Mouse (Mus musculus) skeletal muscle tissue, adult 2 months (tissue): ENCODE results near the gene Chchd10.

Experiments
- DNase-seq: peaks from one replicate; pipeline ENCODE4 v3.0.0-alpha.2; 2012; ENCODE audit warnings: low read depth, low spot score

The Chchd10 gene

DNA sequence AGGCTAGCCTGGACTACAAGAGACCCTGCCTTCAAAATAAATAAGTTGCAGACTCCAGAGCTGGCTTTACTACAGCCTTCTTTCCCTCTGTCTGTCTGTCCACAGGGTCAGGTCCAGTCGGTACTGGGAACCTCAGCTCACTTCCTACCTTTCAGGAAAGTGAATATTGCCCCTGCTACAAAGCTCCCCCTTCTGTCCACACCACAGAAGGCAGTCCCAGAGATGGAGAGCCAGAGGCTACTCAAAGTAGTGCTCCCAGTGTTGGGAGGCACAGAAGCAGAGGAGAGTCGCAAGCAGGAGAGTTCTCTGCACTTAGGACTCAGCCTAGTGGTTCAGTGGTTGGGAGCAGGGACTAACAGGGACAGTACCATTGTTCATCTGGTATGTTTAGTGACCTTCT, 8.6 kb upstream of the Chchd10 start:
- DNase-seq: no peak

DNA sequence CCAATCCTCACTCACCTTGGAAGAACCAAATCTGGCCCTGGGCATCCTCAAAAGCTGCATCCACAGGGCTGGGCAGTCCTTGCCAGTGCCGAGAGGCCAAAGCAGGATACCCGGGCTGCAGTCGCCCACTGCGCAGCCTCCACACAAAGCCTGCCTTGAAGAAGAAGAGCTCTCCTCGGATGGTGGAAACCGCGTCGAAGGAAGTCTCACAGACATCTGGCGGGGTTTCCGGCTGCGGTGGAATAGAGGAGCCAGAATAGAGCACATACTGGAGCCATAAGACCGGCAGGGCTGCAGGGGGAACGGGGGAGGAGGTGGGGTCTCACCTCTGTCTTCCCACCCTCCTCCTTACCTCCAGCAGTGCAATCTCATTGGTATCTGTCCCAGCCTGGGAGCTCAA, 6.5 kb upstream of the Chchd10 start:
- no peak for DNase-seq

DNA sequence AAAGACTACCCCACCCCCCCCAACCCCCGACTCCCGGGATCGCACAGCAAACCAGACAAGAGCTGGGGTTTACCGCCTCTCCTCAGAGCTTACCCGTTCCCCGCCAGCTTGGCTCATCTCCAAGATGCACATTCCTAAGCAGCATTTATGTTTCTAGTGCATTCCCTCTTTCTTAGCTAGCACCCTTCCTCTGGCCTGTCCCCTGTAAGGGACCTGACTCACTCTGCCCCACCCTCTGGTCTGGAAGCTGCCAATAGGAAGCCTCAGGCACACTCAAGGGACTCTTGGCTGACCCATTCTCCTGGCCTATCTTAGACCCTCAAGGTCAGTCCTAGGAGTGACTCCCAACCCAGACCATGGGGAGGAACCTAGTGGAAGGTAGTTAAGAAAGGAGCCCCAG, 2.6 kb upstream of the Chchd10 start:
- DNase-seq: no peak

DNA sequence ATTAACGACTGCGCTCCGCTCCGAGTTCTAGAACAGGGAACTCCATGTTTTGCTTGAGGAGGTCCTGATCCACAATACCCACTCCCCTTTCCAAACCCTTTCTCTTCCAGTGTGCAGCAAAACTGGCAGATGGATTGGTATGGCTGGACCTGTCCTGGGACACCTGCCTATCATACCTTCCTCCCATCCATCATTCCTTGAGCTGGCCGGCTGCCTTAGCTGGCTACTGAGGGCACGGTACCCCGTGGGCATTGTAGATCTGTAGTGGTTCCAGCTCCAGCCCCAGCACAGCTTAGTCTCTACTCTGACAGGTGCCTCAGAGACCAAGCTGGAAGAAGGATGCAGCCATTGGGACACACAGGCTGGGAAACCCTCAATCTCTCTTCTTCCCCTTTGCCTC, 1.6 kb upstream of the Chchd10 start:
- no peak for DNase-seq

DNA sequence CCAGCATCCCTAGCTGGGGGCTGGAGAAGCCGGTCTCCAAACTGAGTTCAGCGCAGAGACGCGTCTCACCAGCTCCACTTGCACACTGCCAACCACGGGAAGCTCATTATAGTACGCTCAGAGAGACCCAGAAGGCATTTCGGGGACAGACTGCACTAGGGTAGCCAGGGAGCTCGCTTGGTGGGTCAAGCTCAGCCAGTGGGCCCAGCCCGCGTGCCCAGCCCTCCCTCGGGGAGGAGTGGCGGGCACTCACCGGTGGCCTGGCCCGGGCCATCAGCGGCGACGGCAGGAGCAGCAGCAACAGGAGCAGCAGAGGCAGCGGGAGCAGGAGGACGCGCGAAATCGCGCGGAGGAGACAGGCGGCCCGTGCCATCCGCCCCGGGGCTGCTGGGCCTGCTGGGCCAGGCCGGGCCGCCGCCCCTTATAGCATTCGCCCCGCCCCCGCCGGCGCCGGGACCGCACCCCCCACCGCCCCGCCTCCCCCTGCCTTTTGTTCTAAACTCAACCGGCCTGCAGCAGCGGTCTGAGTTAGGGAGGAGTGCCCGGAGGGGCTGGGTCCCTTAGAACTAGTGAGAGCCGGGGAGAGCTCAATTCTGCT, 750 bp upstream of the Chchd10 start:
- no peak for DNase-seq

DNA sequence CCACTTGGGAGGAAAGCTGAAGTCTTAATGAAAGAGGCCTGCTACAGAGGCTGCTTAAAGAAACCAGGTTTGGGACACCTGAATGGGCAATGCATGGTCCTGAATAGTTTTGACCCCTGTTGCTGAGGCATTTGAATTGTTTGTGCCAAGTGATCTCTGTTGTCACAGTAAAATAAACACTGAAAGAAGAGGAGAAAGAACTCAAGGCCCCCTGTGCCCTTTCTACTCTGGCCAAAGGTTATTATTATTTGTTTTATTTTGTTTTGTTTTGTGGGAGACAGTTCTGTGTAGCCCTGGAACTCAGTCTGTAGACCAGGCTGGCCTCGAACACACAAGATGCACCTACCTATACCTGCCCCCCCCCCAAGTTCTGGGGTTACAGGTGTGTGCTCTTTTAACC, 2.1 kb downstream of the Chchd10 start:
- no peak for DNase-seq

DNA sequence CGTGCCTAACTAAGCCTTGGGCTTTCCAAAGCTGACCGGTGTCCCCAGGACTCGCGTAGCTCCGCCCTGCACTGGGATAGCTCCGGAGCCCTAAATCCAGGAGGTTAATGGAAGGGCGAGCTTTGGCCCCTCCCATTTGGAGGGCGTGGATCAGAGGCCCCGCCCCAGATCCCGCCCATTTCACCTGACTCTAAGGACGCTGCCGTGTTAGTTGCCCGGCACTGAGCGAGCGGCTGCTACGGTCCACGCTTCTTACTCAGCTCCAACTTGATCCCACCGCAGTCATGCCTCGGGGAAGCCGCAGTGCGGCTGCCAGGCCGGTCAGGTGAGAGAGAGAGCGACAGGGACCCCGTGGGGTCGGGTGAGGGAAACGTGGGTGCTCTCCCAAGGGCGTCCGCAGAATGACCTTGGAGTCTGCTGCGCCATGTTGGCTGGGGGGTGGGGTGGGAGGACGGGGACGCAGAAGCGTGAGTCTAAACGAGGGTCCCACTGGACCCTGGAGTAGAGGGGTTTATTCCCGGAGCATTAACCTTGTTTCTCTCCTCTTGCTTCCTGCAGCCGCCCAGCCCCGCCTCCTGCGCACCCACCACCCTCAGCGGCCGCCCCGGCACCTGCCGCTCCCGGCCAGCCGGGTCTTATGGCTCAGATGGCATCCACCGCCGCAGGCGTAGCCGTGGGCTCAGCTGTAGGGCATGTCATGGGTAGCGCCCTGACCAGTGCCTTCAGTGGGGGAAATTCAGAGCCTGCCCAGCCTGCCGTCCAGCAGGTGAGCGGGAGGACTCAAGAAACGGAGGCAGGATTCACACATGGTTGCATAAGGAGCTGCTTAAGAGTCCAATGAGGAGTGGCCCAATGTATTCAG, 3.0 kb downstream of the Chchd10 start, which contains the start of gene Mmp11:
TSS of gene Mmp11 (minus strand) at position 817 of the 862 bp plus-strand sequence.
- peak; percentile 91 for DNase-seq

DNA sequence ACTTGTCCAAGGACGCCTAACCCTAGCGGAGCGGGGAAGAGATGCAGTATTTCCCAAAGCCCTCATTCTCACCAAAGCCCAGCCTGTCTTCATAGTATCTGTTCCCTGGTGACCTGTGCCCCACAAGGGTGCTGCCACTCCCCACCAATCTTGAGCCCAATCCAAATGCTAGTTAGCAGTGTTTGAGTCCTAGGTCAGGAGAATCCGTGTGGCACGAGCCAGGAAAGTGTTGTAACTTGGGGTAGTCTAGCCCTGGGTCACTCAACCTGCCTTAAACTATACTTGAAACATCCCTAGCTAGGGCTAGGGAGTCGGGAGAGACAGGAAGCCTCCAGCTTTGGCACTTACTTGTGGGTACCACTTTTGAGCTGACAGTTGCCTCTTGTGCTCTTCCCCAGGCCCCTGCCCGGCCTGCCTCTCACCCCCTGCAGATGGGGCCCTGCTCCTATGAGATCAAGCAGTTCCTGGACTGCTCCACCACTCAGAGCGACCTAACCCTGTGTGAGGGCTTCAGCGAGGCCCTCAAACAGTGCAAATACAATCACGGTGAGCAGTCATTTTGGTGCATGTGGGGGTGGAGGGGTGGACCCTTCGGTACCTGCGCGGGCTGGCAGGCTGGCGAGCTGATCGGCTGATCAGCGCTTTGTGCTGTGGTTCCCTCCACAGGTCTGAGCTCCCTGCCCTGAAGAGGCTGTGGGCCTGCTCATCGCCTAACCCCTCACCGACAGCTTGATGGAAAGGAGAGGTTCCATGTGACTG, 4.2 kb downstream of the Chchd10 start:
- DNase-seq: no peak

DNA sequence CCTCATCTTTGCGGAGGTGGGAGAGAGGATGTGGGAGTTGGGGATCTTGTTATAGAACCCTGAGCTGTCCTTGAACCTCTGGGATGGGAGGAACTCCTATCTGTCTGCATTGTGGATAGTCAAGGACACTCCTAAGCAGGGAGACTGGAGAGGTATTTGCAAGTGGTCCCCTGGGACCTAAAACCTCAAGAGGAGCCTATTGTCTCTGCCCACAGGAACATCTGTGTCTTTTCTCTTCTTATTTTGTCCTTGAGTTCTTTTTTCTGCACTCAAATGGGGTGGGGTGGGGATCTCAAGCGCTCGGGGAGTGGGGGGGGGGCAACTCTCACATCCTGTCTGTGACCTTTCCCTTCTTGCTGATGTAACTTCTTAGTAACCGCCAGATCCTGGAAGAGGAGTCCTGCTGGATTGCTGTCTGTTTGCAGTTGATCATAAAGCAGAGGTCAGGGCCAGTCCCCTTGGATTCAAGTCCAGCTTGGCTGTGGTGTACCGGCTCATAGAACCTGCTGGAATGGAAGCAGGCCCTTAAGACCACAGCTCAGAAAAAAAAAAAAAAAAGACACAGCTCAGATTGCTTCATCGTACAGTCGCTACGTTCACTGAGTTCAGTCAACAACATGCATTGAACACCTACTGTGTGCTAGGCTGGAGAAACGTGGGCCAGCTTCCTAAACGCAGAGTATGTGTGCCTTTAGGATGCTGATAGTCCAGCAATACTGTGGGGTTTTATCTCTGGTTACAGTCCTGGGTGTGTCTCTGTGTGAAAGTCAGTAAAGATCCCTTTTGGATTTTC, 5.1 kb downstream of the Chchd10 start:
- peak; percentile 64 for DNase-seq

DNA sequence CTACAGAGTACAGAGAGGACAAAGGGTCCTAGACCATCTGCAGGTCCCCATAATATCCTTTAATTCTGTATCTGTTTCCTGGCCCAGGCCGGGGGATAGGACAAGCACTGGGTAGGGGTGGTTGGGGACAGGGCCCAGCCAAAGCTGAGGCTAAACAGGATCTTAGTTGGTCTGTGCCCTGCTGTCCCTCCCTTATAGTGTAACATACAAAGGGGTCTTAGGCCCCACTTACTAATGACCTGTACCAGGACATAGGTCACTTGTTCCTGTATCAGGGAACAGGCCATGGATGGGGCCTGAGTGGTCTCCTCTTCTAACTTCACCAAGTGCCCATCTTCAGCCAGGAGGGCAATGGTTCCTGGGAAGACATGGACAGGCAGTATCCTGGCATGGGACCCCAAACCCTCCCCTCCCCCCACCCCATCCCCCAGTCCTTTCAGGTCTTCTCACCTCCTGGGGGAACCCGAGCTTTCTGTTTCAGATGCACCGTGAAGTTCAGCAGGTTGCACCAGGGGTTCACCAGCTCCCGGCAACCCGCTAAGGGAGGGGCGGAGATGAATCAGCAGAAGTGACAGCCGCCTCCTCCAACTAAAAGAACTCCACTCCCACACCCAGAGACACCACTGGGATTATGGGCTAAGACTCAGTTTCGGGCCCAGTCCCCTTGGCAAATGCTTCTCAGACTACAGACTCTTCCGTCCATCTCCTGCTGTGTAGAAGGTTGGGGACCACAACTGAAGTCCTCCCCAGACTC, 6.7 kb downstream of the Chchd10 start:
- no peak for DNase-seq

DNA sequence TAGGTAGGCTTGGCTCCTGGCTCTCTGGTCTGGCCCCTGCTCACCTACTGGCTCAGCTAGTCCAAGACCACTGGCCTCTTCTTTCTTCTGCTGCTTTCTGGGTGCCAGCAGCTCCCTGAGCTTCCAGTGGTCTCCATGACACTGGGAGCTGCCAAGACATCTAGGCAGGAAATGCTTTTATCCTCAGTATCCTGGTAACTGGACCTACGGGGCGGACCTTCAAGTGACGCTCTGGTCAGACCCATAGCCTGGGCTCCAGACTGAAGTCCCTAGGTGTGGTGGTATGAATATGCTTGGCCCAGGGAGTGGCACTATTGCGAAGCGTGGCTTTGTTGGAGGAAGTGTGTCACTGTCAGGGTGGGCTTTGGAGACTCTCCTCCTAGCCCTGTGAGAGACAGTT, 7.6 kb downstream of the Chchd10 start, which contains the start of gene Gm867:
TSS of gene Gm867 (minus strand) at position 153 of the 400 bp plus-strand sequence.
- DNase-seq: no peak

DNA sequence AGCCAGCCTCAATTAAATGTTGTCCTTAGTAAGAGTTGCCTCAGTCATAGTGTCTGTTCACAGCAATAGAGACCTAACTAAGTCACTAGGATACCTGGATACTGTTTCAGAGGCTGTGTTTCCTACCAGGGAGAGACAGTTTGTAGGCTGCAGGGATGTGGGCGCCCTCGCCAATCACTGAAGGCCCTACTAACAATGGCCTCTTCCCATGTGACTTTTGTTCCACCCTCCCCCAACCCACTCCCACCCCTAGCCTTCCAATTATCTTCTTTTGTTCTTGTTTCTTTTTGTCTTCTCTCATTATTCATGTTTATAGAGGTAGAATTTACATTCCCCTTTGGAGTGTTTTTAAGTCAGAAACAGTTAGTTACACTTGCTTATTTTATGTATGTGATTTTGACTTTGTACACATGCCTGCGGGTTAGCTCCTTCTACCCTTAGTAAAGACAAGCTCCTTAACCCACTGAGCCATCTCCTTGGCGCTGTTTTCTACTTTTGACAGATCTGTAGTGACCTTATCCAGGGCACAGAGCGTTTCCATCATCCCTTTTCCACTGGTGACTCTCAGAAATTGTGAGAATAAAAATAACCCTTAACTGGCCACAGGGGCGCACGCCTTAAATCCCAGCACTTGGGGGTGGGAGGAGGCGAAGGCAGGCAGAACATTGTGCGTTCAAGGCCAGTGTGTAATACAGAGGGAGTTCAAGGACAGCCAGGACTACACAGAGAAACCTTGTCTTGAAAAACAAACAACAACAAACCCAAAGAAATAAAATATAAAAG, 8.3 kb downstream of the Chchd10 start:
- no peak for DNase-seq

DNA sequence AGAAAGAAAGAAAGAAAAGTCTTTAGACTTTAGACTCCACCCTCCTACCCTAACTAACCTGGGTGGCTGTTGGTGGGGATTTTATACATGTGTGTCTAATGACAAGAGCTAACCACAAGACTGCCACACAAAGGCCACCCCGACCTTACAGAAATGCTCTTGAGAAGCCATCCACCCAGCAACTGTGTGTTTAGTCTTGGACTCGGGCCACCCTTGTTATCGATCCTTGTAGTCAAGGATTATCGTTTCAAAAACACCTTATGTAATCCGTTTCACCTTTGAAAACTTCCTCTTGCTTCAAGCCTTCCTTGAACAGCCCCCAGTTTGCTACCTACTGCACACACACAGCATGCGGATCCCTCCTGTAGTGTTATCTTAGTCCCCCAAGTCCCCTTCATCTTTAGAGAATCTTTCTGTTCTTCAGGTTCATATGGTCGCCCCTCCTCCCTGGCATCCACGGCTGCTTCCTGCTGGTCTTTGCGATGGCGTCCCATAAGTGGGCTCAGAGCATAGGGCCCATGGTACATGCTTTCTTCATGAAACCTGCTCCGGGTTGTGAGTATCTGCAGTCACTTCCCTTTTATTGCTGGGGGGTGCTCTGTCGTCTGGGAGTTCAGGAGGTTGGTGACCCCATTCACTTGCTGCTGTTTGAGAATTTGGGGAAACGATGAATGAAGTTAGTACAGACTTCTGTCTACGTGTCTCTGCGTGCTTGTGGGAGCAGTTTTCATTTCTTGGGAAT, 10.0 kb downstream of the Chchd10 start, which contains the start of gene Vpreb3:
TSS of gene Vpreb3 (plus strand) at position 322 of the 742 bp plus-strand sequence.
- DNase-seq: no peak

DNA sequence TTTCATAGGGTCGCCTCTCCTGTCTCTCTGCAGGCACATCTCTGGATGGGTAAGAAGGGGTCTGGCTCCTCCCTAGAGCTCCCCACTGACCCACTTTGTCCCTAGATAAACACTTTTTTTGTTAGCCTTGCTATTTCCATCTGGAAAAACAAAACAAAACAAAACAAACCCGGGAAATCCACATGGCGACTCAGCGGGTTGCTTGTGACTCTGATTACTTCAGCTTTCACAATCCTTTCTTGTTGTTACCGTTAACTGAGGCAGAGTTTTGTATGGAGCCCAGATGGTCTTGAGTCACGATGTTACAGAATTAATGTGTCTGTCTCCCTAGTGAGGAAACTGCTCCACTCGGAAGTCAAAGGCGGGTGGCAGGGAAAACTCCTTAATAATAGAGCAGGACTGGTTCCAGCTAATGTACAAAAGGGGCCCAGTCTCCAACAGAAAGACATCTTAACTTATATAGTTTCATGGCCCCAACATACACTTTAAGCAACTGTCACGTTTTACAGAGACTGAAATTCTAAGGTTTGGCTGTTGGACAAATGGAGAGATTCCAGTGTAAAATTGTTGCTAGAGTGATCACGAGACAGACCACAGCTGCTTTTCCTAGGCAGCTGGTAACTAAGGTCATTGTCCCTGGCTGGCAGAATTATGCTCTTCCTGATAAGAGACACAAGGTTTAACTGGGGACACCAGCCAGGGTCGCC, 11.3 kb downstream of the Chchd10 start:
- DNase-seq: no peak

DNA sequence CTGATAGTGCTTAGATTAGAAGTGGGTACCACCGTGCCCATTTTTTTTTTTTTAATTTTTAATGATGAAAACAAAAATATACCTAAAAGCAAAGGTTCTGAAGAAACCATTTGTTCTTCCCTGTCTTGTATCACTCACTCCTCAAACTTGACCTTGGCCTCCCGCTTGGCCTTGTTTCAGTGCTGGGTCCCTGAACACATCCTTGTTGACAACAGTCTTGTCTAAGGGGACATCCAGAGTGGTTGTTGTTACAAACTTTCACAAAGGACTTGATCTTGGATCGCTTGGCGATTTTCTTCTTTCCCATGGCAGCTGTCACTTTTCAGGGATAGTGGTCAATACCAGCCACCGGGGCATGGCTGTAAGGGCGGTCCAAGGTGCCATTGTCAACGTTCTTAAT, 12.3 kb downstream of the Chchd10 start:
- no peak for DNase-seq

DNA sequence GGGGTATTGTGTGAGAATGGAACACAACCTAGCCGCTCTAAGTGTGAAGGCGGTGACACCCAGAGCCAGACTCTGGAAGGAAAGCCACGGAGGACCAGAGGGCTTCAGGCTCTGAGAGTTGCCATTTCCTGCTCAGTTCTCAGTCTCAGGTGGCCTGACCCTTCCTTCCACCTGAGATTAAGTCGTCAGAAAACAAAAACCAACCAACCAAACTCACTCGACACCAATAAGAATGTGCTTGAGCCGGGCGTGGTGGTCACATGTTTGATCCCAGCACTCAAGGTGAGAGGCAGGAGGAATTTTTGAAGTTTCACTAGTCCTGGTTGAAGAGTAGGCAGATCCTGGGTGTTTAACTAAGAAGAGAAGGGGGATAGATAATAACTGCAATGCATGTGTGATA, 13.0 kb downstream of the Chchd10 start:
- DNase-seq: no peak

DNA sequence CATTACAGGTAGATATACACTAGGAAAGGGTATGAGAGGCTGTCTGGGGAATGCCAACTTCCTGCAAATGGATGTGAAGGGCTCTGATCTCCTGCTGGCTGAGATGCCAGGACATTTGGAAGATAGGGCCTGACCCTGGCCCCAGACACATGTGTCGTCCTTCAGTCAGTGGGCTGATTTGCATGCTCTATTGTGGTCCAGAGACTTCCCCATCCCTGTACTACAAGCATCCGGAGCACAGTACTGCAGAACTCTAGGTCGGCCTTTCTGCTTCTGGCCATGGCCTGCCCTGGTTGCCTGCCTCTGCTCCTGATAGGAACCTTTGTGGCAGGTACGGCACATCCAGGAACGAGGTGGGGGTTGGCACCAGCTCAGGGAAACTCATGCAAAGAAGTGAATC, 15.1 kb downstream of the Chchd10 start:
- DNase-seq: no peak
